Mouse (Mus musculus): Measurements from ENCODE around the gene Ttc17.
A peak's percentile ranks its signal among the peaks of the same experiment; 100 is the strongest.

Gene Ttc17

DNA sequence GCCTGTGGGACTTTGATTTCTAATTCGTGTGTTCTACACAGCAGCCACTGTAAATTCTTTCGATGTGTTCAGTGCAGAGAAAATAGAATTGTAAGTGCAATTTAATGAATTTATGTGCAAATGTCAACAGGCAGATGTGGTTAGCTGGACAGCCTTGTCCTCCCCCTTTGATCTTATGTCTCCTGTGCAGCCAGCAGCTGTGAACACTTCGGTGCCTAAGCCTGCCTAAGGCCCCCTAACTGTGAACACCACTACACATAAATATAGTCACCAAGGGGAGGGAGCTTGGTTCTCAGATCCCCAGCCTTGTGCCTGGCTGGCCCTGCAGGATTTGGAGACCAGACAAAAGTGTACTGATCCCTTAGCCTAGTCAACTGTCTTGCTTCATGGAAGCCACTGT lies 109.0 kb downstream of the Ttc17 start:
- DNase-seq (ENCODE audit: low read depth, low spot score) = no peak

DNA sequence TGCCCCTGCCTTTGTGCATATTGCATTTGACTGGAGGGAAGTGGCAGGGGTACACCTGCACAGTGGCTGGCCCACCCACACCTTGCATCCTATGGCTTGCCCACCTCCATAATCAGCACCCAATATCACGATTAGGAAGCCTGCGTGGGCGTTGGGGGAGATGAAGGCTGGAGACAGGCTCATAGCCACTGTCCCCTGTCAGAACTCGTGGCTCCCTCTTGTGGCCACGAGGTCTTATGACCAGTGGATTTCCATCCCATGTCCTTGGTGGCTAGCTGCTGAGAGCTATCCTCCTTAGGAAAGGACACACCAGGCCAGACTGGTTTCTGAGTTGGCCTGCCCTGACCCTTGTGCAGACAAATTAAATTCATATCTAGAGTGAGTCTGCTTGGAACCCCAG lies 116.0 kb downstream of the Ttc17 start:
- DNase-seq (ENCODE audit: low read depth, low spot score) = peak; percentile 44

DNA sequence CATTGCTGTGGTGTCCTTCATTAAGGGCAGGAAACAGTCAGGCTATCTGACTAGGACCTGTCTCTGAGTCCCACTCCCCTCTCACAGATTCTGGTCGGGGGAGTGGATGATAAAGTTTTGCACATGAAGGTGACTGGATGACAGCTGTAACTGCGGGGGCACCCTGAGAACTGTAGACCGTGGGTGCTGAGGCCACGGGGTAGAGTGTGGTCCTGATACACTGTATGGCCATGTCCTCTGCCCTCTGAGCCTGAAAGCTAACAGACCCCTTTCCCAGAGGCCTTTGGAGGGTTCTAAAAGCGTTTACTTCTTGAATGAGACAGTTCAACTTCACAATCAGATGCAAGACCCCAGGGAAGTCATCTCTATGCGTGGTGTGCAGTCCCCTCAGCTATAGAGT lies 116.8 kb downstream of the Ttc17 start:
- no peak for DNase-seq (ENCODE audit: low read depth, low spot score)

DNA sequence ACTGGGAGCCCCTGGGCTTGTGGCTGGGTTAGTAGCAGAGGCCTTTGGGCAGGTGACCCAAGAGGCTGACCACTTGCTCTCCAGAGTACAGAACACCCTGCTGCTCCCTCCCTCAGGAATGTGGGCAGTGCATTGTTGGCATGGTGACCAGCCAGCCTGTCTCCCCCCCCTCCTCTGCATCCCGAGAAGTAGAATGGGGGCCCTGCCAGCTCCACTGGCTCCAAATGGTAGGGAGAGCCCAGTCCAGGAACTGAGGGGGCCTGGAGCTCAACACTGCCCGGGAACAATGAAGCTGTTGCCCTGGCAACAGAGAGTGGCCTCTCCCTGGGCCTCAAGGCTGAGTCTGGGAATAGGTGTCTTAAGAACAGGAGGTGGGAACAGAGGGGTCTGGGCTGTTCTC lies 117.3 kb downstream of the Ttc17 start:
- no peak for DNase-seq (ENCODE audit: low read depth, low spot score)

DNA sequence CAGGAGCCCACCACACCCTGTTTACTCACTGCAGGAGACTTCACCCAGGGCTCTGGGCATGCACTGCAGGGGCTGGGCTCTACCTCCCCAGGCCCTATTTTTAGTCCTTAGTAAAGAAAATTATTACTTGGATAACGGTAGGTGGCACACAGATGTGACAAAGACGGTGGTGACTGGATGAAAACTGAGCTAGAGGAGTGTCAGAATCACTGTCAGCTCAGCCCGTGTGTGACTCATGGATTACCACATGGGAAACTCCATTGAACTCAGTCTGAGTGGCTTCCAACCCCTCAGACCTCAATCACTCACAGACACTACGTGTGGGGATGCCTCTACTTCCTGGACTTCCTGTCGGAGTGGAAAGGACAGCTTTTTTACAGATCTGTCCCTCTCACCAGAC lies 118.4 kb downstream of the Ttc17 start:
- DNase-seq (ENCODE audit: low read depth, low spot score) = no peak

DNA sequence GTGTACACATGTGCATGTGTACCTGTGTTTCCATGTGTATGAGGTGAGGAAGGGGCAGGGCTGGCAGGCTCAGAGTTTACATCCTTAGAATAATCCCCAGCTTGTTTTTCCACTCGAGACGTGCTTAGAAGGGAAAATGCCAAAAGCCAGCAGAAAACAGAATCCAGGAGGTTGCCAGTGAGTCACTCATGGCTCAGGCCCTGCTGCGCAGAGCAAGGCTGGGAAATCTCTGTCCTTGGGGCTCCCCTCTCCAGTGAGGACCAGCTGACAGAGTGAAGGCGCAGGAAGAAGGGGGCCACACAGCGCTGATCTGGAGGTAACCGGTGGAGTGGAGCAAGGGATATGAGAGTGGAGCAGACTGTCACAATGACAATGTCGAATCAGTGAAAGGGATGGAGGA lies 119.1 kb downstream of the Ttc17 start:
- no peak for DNase-seq (ENCODE audit: low read depth, low spot score)

DNA sequence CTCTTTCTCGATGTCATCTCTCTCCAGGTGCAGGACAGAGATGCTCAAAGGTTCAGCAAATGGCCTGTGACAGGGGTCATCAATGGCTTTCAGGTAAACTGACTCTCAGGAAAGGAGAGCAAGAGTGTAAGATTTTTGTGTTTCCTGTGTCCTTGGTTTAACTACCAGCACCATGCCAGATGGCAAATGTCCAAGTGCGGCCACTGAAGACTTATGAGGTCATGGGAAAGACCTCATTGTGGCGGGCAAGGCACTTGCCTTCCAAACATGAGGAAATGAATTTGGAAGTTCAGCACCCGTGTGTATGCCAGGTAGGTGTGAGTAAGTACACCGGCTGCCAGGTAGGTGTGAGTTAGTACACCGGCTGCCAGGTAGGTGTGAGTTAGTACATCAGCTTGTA lies 123.0 kb downstream of the Ttc17 start:
- DNase-seq (ENCODE audit: low read depth, low spot score) = no peak

DNA sequence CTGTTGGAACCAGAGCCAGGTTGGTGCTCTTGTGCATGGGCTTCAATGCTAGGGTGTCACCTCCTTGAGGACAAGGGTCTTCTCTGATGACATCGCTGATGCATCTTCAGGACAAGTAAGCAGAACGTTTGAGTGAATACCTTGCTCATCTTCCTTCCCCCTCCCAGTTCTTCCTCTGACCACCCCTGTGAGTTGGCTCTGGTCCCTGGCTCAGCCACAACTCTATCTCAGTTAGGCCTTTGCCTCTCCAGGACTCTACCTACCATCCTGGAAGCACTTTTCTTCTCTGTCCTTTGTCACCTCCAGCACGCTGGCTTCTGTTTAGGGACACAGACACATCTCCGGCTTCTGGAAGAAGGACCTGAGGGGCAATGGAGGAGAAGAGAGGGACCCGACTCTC lies 126.9 kb downstream of the Ttc17 start:
- DNase-seq (ENCODE audit: low read depth, low spot score) = no peak

DNA sequence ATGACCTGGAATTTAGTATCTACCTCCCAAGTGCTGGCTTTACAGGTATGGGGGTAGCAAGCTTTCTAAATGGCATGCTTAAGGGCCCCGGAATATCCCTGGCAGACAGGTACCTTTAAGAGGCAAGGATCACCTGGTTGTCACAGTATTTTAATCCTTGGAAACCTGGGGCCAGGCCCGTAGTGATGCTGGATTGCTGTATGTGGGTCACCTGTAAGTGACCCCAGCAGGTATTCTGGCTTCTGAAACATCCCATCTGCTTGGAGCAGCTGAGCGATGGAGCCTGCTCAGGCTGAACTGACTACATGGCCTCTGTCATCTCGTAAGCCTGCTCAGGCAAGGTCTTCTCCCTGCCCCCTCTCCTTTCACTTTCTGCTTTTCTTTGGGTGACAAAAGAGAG lies 130.4 kb downstream of the Ttc17 start:
- DNase-seq (ENCODE audit: low read depth, low spot score) = no peak

DNA sequence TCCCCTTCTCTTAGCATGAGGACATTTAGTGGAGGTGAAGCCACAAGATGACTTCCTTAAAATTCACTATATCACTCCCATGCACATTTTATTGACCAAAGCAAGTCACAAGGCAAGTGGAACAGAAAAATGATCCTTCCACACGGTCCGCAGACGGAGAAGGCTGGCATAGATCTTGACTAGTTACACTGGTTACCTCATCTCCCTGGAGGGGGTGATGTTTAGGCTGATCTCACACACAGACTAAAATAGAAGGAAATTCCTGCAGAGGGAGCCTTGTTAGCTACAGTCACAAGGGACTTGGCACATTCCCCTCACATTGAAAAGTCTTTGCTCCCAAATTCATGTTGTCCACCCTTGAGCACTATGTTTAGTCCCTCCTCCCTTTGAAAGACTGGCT lies 130.8 kb downstream of the Ttc17 start:
- no peak for DNase-seq (ENCODE audit: low read depth, low spot score)

DNA sequence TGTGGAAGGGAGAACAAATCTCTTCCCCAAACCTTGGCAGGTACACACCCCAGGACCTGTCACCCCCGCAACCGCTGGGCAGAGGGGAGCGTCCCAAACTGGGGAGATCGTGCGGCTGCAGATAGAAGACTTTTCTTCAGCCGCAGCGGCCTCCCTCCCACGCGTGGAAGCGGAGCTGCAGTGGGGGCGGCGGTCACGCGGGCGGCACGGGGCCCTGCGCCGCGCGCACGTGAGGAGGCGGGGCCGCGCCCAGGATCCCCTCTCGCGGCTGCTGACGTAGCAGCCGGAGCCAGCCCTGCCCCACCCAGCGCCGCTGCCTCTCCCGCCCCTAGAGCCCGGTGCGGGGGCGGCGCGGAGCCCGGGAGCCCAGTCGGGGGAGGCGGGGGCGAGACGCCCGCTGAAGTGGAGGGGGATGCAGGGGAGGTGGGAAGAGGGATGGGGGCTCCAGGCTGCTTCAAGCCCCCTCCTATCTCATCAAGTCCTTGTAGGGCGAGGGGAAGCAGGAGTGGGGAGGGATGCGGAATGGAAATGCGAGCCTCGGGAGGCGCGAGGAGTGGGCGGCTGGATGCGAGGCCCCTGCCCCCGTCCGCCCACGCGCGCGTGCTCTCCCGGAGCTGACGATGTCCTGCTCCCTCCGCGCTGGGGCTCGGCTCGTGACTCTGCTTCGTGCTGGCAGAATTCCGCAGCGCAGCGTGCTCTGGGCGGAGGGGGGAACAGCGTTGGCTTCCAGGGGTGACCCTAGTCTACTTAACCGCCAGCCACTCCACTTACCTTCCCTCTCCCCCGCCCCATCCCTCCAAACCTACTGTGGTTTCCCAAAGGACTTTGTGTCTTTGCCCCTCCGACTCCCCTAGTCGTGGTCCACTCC lies 133.1 kb downstream of the Ttc17 start:
- peak; percentile 38 for DNase-seq (ENCODE audit: low read depth, low spot score)

DNA sequence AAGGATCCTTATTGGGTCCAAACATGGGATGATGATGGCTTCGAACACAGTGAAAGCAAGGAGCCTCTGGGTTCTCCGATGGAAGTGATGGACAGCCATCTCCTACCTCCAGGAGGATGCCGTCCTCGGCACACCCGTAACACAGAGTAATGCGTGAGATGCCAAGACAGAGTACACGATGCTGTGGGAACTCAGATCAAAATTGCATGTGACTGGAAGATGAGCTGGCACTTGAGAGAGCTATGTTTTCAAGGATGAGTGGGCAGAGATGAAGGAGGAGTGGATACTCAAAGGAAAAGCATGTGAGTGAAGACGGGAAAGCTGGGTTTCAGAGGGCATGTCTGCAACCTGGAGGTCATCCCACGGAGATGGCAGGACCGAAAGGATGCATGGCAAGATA lies 135.3 kb downstream of the Ttc17 start:
- no peak for DNase-seq (ENCODE audit: low read depth, low spot score)

DNA sequence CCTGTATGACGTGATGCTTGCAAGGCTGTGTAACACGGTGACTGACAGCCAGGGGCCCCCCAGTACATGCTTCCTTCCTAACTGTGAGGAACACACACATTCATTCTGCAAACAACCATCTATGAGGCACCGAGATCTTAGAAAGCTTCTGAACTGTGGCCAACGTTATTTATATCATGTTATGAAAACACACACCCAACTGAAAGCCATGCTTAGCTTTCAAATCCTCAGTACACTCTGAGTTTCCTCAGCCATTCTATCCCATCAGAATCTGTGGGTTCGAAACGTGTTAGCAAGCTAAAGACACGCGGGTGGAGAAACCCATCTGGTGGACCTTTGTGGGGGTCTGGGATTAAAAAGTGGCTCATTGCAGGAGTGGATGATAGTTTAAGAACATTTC lies 137.7 kb downstream of the Ttc17 start:
- no peak for DNase-seq (ENCODE audit: low read depth, low spot score)

DNA sequence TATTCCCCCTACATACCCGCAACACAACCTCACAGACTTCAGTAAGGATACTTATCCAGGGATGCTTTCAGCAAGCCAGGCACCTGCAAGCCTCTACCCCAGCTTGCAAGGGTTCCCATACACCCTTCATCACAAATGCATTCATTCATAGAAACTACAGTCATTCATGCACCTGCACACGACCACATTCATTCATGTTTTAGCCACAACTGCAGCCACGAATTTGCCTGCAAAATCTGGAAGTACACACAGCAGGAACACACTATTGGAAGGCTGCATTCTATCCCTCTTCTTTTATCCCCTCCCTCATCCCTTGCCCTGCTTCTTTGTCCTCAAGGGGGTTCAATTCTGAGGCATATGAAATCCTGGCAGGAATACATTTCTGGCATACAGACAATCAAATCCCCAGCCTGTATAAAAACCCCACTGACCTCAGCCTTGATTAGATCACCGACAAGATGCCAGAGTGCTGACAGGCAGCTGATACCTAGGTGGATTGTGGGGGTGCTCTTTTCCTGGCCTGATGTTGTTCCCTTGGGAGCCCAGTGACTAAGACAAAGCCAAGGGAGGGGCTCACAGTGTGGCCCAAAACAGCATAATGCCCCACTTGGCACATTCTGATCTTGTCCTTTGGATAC lies 139.2 kb downstream of the Ttc17 start:
- no peak for DNase-seq (ENCODE audit: low read depth, low spot score)

DNA sequence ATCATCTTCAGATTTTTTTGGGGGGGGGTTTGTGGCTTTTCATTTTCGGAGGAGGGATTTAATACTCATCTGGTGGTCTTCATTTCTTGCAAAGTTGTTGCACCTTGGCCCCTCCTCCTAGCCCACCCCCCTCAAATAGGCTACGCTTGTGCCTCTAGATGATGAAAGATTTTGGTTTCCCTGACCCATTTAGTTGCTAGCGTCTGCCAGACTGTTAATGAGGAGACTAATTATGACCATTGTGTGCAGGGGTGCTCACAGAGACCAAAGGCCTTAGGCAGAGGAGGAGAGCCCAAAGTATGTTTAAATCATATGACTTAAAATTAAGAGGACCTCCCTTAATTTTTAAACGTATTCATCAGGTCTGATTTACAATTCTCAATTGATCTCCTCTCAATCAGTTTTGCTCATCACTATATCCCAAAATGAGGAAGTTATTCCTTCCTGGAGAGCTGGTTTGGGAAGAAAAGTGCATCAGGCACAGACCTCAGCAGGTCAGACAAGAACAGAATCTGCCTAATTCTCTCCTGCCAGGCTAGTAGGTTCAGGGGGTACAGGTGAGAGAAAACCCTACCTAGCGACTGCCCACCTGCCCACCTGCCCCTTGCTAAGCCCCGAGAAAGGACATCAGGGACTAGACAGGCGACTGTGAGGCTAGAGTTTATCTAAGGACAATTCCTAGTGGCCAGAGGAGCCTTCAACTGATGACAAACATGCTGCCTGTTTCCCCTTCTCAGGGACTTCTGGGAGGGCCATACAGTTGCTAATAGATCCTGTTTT lies 139.9 kb downstream of the Ttc17 start:
- no peak for DNase-seq (ENCODE audit: low read depth, low spot score)

DNA sequence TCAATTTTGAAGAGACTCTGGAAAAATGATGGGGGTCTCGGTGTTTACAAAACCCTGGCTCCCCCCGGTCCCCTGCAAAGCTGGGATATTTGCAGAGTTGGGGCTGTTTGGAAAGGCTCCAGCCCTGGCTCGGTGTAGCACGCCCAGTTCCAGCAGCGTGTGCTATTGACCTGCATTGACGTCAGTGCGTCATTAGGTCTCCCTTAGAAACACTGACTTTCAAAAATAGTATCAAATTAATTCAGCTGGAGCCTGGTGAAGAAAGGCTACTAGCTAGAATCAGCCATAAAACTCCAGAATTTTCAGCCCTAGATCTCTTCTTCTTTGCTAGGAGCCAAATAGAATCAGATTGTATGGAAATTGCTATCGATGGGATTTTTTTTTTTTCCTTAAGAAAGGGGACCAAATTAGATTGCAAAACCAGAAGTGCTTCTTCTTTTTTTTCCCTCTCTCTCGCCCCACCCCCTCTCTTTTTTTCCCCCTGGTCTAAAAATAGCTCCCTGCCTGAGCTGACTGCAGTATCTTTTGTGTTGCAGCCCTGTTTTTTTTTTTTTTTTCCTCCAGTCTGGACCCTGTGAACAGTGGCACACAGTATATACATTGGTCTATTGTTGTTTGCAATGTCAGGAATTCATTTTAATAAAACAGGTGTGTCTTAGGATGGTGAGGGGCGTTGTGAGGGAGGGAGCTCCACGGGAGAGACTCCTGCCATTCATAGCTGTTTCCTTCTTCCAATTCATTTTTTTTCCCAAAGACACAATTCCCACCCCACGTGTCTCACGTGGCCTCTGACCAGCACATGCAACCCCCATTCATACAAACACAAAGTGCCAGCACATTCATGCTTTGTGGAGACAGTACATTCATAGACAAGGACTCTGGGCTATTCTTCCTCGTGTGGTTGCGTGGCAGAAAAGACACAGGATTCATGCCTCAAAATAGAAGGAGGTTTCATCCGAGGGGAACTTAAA lies 141.0 kb downstream of the Ttc17 start:
- no peak for DNase-seq (ENCODE audit: low read depth, low spot score)

DNA sequence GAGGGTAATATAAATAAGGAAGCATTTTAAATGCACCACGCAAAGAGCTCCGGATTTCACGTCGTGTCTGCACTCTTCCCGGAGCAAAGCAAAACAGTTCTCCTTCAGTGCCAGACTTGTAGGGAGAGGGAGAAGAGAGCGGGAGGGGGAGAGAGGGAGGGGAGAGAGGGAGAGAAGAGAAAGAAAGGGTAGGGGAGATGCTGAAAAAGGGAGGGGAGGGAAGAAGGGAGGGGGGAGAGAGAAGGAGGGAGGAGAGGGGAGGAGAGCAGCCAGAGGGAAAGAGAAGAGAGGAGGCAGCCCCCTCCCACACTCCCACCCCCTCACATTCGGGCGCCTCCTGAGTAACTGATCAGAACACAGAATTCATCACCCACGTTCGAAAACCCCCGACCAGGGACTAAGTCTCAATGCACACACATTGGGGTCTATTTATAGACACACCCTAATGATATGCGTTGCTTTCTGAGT lies 141.8 kb downstream of the Ttc17 start:
- no peak for DNase-seq (ENCODE audit: low read depth, low spot score)

DNA sequence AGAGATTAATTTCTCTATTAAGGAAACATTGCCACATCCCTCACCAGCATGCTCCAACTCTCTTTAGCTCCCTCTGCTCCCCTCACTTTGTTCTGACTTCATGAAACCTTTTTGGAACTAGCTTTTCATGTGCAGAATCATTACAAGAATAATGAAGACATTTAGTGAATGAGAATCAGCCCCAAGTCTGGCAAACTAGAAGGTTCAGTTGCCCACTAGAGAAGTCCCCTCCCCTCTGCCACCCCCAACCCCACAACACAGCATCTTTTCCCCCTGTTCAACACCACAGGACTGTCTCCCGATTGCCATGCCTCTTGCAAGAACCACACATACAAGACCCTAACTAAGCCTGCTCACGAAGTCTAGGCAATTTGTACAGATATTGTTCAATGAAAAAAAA lies 142.5 kb downstream of the Ttc17 start:
- no peak for DNase-seq (ENCODE audit: low read depth, low spot score)

DNA sequence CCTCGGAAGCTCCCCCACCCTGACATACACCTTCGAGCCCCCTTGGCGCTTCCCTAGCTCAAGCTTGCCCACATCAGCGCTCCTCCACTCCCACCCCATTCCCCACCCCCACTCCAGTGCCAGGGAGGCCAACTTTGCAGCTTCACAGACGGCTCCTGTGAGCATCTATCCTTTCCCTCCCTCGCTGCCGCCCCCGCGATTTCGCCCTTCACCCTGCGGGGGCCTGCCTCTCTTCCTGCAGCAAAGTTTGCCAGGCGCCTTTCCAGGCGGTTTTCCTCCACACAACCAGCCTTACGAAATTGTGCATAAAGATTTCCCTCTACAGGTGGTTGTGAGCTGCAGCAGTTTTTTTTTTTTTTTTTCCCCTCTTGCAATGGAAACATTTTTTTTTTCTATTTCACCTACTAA lies 143.0 kb downstream of the Ttc17 start:
- no peak for DNase-seq (ENCODE audit: low read depth, low spot score)

DNA sequence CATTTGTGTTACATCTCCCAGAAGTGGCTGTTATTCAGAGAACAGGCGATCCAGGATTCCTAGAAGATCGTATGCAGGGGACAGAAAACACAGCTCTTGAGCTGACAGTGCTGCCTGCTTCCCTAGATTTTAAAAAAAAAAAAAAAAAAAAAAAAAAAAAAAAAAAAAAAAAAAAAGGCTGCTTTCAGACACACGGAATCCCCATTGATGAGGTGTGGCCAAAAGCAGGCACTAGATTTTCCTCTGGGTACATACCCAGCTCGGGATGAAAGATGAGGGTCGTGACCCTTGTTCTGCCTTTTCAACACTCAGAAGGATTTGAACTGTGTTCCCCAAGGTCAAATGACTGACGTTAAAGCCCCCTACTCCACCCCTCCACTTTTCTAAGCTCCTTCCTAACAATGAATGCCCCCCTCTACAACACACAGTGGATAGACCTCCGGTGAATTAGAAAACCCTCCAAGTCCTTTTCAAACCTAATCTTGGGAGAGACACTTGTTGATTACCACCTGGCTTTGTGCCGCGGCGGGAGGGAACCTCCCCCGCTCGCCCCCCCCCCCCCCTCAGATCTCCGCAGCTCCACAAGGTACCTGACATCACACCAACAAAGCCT lies 143.5 kb downstream of the Ttc17 start:
- no peak for DNase-seq (ENCODE audit: low read depth, low spot score)

DNA sequence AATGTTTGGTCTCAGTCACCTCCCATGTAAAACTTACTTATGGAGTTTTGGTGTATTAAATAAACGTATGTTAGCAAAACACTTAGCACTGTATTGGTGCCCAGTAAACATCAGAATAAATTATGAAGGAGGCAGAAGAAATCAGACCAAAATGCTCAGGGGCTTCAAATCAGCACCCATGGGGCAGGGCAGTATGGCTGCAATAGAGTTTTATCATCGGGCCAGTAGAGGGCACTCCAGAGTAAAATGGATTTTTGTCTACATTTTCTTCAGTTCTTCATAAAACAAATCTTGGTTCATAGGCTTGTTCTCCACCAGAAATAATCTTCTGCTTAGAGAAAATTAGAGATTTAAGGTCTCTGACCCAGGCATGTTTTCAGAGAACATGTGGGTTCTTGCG lies 152.4 kb downstream of the Ttc17 start:
- no peak for DNase-seq (ENCODE audit: low read depth, low spot score)

Measured in ES-CJ7 (cell line).